Mouse (Mus musculus) embryonic facial prominence, embryonic 15.5 days (tissue): Measurements from ENCODE around the gene Ptch2. TPM values are rescaled to one million over a fixed set of nuclear protein-coding genes. Genes with fewer than 3 reads are reported as not detected.

Experiments
- ATAC-seq: fragments of 200-750 bp; cut with Nextera tagmentation; 2 replicates; pipeline ENCODE4 v1.8.0; 2017; ENCODE audit warnings: low read depth, moderate TSS enrichment; ENCODE audit not compliant: insufficient number of reproducible peaks, low FRiP score, low TSS enrichment
- H3K27ac ChIP-seq: fragments of 300-500 bp; sonication (generic); replicated peaks from 2 replicates; pipeline ENCODE4 v1.5.1; 2015; ENCODE audit warnings: mild to moderate bottlenecking, inconsistent platforms
- H3K27me3 ChIP-seq: fragments of 300-500 bp; sonication (generic); 2 replicates; pipeline ENCODE4 v1.6.1; 2015; ENCODE audit warnings: inconsistent platforms
- H3K36me3 ChIP-seq: fragments of 300-500 bp; sonication (generic); 2 replicates; pipeline ENCODE4 v1.6.1; 2015; ENCODE audit warnings: mild to moderate bottlenecking, inconsistent platforms
- H3K4me1 ChIP-seq: fragments of 300-500 bp; sonication (generic); 2 replicates; pipeline ENCODE4 v1.6.1; 2015; ENCODE audit warnings: inconsistent platforms
- H3K4me2 ChIP-seq: fragments of 300-500 bp; sonication (generic); replicated peaks from 2 replicates; pipeline ENCODE4 v1.6.1; 2015; ENCODE audit warnings: mild to moderate bottlenecking, inconsistent platforms
- H3K4me3 ChIP-seq: fragments of 300-500 bp; sonication (generic); replicated peaks from 2 replicates; pipeline ENCODE4 v1.5.1; 2015; ENCODE audit warnings: mild to moderate bottlenecking, inconsistent platforms
- H3K9ac ChIP-seq: fragments of 300-500 bp; sonication (generic); 2 replicates; pipeline ENCODE4 v1.6.1; 2015; ENCODE audit warnings: inconsistent platforms
- H3K9me3 ChIP-seq: fragments of 300-500 bp; sonication (generic); replicated peaks from 2 replicates; pipeline ENCODE4 v1.6.1; 2016; ENCODE audit warnings: inconsistent platforms
- WGBS: fragments of 180-500 bp; shearing (Covaris S2); methylation state at CpG from one replicate; pipeline ENCODE4 v1.1.7; 2015; 5-methylcytosine and 5-hydroxymethylcytosine counted together
- polyA plus RNA-seq: library from polyadenylated mRNA; unstranded; fragments of >200 nt; fragmentation: Nextera tagmentation; extraction: Ambion mirVana; gene quantifications from 2 replicates; pipeline ENCODE4 v1.2.1, GENCODE M21; 2015

Gene Ptch2
- polyA plus RNA-seq, 1 experiment from 2014 or later, result 20.8 TPM

- no peaks in the 10 kb centered on the region for H3K27me3 ChIP-seq
- H3K9ac ChIP-seq, result no peak overlapping the region
- H3K36me3 ChIP-seq, result peaks cover 24% of the 10 kb centered on the region
- H3K4me3 ChIP-seq, result no peak overlapping the region
- H3K9me3 ChIP-seq, result no peaks in the 10 kb centered on the region
- H3K4me1 ChIP-seq, result peaks cover 43% of the 10 kb centered on the region
- ATAC-seq, result no peak
- WGBS, result 30% methylated on average over 10 of the region's 10 CpGs
- H3K27ac ChIP-seq, result 0 out of 2 replicates have a peak overlapping the region, but pooled peaks have one; percentile 29
- 0 out of 2 replicates have a peak overlapping the region, but pooled peaks have one; percentile 6 for H3K4me2 ChIP-seq
Measured at GRCm38 (mm10) chr4:117105127-117105526, 9.3 kb downstream of the Ptch2 start.

- Histone ChIP-seq H3K4me3 (no peak overlapping the region), H3K36me3 (peaks cover 41% of the 10 kb centered on the region), H3K4me1 (peaks cover 20% of the 10 kb centered on the region), H3K9ac (no peak overlapping the region), H3K9me3 (no peaks in the 10 kb centered on the region), H3K4me2 (no peak overlapping the region), H3K27ac (no peak overlapping the region), H3K27me3 (no peaks in the 10 kb centered on the region)
- no peak for ATAC-seq
- WGBS, result 89% methylated on average over 18 of the region's 18 CpGs
Measured at GRCm38 (mm10) chr4:117107813-117108523, 12.1 kb downstream of the Ptch2 start.

GRCm38 (mm10) chr4:117108524-117108849 is 12.6 kb downstream of the Ptch2 start:
- Histone ChIP-seq H3K4me2 (no peak overlapping the region), H3K36me3 (peaks cover 46% of the 10 kb centered on the region), H3K9ac (no peak overlapping the region), H3K27ac (no peak overlapping the region), H3K4me1 (peaks cover 20% of the 10 kb centered on the region), H3K9me3 (no peaks in the 10 kb centered on the region), H3K27me3 (no peaks in the 10 kb centered on the region), H3K4me3 (no peak overlapping the region)
- 96% methylated on average over 6 of the region's 6 CpGs for WGBS
- no peak for ATAC-seq

- Histone ChIP-seq H3K4me3 (no peak overlapping the region), H3K9ac (no peak overlapping the region), H3K27me3 (no peaks in the 10 kb centered on the region), H3K36me3 (peaks cover 54% of the 10 kb centered on the region), H3K9me3 (no peaks in the 10 kb centered on the region), H3K27ac (no peak overlapping the region), H3K4me2 (no peak overlapping the region), H3K4me1 (peaks cover 16% of the 10 kb centered on the region)
- 92% methylated on average over 25 of the region's 25 CpGs for WGBS
- ATAC-seq, result no peak
Measured at GRCm38 (mm10) chr4:117109330-117109729, 13.5 kb downstream of the Ptch2 start.

- no peak for ATAC-seq
- Histone ChIP-seq H3K27me3 (no peaks in the 10 kb centered on the region), H3K4me1 (peaks cover 7% of the 10 kb centered on the region), H3K9me3 (no peaks in the 10 kb centered on the region), H3K4me2 (no peak overlapping the region), H3K27ac (no peak overlapping the region), H3K4me3 (no peak overlapping the region), H3K36me3 (peaks cover 60% of the 10 kb centered on the region), H3K9ac (no peak overlapping the region)
- WGBS, result 92% methylated on average over 13 of the region's 13 CpGs
Measured at GRCm38 (mm10) chr4:117110249-117110648, 14.4 kb downstream of the Ptch2 start.

GRCm38 (mm10) chr4:117110985-117111384 is 15.1 kb downstream of the Ptch2 start:
- Histone ChIP-seq H3K27me3 (no peaks in the 10 kb centered on the region), H3K4me1 (no peaks in the 10 kb centered on the region), H3K36me3 (peaks cover 57% of the 10 kb centered on the region), H3K9ac (no peak overlapping the region), H3K9me3 (no peaks in the 10 kb centered on the region), H3K4me2 (no peak overlapping the region), H3K27ac (no peak overlapping the region), H3K4me3 (no peak overlapping the region)
- WGBS, result 91% methylated on average over 11 of the region's 11 CpGs
- ATAC-seq, result no peak

GRCm38 (mm10) chr4:117113237-117113636 is 17.4 kb downstream of the Ptch2 start:
- no peak for ATAC-seq
- peaks cover 47% of the 10 kb centered on the region for H3K36me3 ChIP-seq
- no peaks in the 10 kb centered on the region for H3K9me3 ChIP-seq
- H3K4me3 ChIP-seq, result no peak overlapping the region
- no peak overlapping the region for H3K27ac ChIP-seq
- no peak overlapping the region for H3K9ac ChIP-seq
- no peaks in the 10 kb centered on the region for H3K4me1 ChIP-seq
- whole genome bisulfite sequencing, result 74% methylated on average over 1 of the region's 1 CpGs
- no peaks in the 10 kb centered on the region for H3K27me3 ChIP-seq
- no peak overlapping the region for H3K4me2 ChIP-seq

- Histone ChIP-seq H3K9ac (no peak overlapping the region; the same call in 1 of the 2 replicates), H3K36me3 (peaks cover 32% of the 10 kb centered on the region), H3K4me1 (peaks cover 6% of the 10 kb centered on the region; the same call in 1 of the 2 replicates), H3K9me3 (no peaks in the 10 kb centered on the region), H3K27ac (no peak overlapping the region), H3K4me3 (no peak overlapping the region), H3K4me2 (no peak overlapping the region), H3K27me3 (no peaks in the 10 kb centered on the region)
- 76% methylated on average over 5 of the region's 5 CpGs for WGBS
- no peak for ATAC-seq
Measured at GRCm38 (mm10) chr4:117115592-117115991, 19.7 kb downstream of the Ptch2 start.

GRCm38 (mm10) chr4:117117931-117118330 is 22.1 kb downstream of the Ptch2 start:
- ATAC-seq, result no peak
- Histone ChIP-seq H3K4me1 (peaks cover 20% of the 10 kb centered on the region; the same call in 1 of the 2 replicates), H3K27ac (no peak overlapping the region), H3K9ac (no peak overlapping the region), H3K4me2 (no peak overlapping the region), H3K36me3 (peaks cover 20% of the 10 kb centered on the region), H3K9me3 (no peaks in the 10 kb centered on the region), H3K4me3 (no peak overlapping the region), H3K27me3 (no peaks in the 10 kb centered on the region)
- WGBS, result 81% methylated on average over 7 of the region's 7 CpGs

GRCm38 (mm10) chr4:117119636-117120035 is 23.8 kb downstream of the Ptch2 start:
- peaks cover 4% of the 10 kb centered on the region; the same call in 1 of the 2 replicates for H3K36me3 ChIP-seq
- 64% methylated on average over 5 of the region's 5 CpGs for WGBS
- no peak overlapping the region for H3K9ac ChIP-seq
- H3K27me3 ChIP-seq, result no peaks in the 10 kb centered on the region
- peak overlapping the region; percentile 81 for H3K4me3 ChIP-seq
- H3K9me3 ChIP-seq, result no peaks in the 10 kb centered on the region
- peak overlapping the region; percentile 98 for H3K4me2 ChIP-seq
- no peak for ATAC-seq
- H3K27ac ChIP-seq, result peak overlapping the region; percentile 93
- peaks cover 24% of the 10 kb centered on the region for H3K4me1 ChIP-seq

GRCm38 (mm10) chr4:117120052-117120444 is 24.2 kb downstream of the Ptch2 start:
- H3K4me1 ChIP-seq, result peaks cover 28% of the 10 kb centered on the region
- no peaks in the 10 kb centered on the region for H3K27me3 ChIP-seq
- WGBS, result 6% methylated on average over 10 of the region's 10 CpGs
- no peaks in the 10 kb centered on the region for H3K9me3 ChIP-seq
- H3K9ac ChIP-seq, result peak overlapping the region; percentile 40
- peak overlapping the region; percentile 81 for H3K4me3 ChIP-seq
- H3K4me2 ChIP-seq, result peak overlapping the region; percentile 98
- no peaks in the 10 kb centered on the region for H3K36me3 ChIP-seq
- H3K27ac ChIP-seq, result peak overlapping the region; percentile 93
- no peak for ATAC-seq
